Mouse (Mus musculus) cerebellum, adult 2 months (tissue): ENCODE results near the gene Sim1. TPM values are rescaled to one million over a fixed set of nuclear protein-coding genes. Genes with fewer than 3 reads are reported as not detected.
A peak's percentile ranks its signal among the peaks of the same experiment; 100 is the strongest.

Experiments used
- DNase-seq, 2 experiments: peaks; one replicate each; pipeline ENCODE4 v3.0.0; 2021
- H3K27ac ChIP-seq: fragments of 200-500 bp; 2 replicates; pipeline ENCODE4 v1.5.1; 2012; ENCODE audit warnings: low read length, control low read depth, inconsistent platforms; ENCODE audit not compliant: insufficient read depth
- H3K27me3 ChIP-seq: fragments of 200-500 bp; 2 replicates; pipeline ENCODE4 v1.6.1; 2012; ENCODE audit warnings: inconsistent platforms, mild to moderate bottlenecking, low read length, moderate library complexity; ENCODE audit not compliant: control insufficient read depth, insufficient read depth
- H3K4me1 ChIP-seq: fragments of 200-500 bp; 2 replicates; pipeline ENCODE4 v1.6.1; 2011; ENCODE audit warnings: low read length; ENCODE audit not compliant: control insufficient read depth, insufficient read depth
- H3K4me3 ChIP-seq: fragments of 200-500 bp; replicated peaks from 2 replicates; pipeline ENCODE3; 2011; ENCODE audit warnings: mild to moderate bottlenecking, low read depth, low read length, control low read depth; ENCODE audit not compliant: insufficient read depth
- CTCF ChIP-seq: fragments of 200-500 bp; IDR thresholded peaks from 2 replicates; pipeline ENCODE4 v1.5.1; 2011; ENCODE audit warnings: low read depth, mild to moderate bottlenecking, control low read depth, low read length, moderate library complexity, borderline replicate concordance; ENCODE audit not compliant: insufficient read depth
- POLR2A ChIP-seq: fragments of 200-500 bp; IDR thresholded peaks from 2 replicates; pipeline ENCODE4 v1.6.1; 2011; ENCODE audit warnings: low read length, control low read depth, borderline replicate concordance; ENCODE audit not compliant: insufficient read depth
- WGBS: fragments of 180-500 bp; shearing (Covaris S2); methylation state at CpG from one replicate; pipeline ENCODE4 v1.1.7; 2018; 5-methylcytosine and 5-hydroxymethylcytosine counted together
- polyA plus RNA-seq: library from polyadenylated mRNA; depleted of rRNA; stranded (reverse); fragments of >200 nt; gene quantifications from 2 replicates; pipeline ENCODE4 v1.2.3, GENCODE M21; 2012

Gene Sim1
- polyA plus RNA-seq, 1 experiment, result not detected

DNA sequence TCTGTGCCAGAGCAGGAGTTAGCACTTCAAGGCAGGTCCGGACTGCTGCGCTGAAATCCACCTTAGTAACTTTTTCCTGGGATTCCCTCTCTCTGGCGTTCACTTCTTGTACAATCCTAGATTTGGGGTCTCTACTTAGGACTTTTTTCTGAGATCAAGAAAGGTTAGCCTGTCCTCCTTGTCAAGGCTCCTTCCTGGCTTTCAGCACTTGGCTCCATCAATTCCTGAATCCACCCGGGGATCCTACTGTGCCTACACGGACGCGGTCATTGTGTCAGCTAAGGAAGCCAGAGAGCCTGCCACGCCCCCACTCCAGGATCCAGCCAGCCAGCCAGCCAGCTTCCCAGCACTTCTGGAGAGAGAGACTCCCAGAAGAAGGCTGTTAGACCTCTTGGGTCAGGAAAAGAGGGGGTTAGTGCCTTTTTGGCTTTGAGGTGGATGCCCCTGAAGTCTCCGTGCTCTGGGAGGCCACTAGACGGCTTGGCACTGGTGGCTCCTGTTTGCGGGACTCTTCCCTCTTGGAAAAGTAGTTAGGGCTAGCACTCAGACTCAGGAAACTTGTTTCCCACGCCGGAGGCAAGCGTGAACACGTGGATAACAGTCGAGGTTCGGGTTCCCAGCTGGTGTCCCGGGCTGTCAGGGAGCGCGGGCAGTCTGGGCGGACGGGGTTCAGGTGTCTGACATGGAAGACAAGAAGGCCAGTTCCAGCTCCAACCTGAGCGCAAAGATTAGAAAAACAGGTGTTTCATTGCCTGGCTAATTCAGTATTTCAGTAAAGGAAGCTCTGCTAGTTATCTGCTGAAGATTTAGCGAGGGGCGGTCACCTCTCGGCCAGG, 2.5 kb upstream of the Sim1 start:
- H3K27ac ChIP-seq, result no peak overlapping the region
- DNase-seq, result peak in 1 of 2 experiments; percentile 10
- TF ChIP-seq CTCF (no peak), POLR2A (no peak)
- no peak overlapping the region for H3K4me3 ChIP-seq
- H3K4me1 ChIP-seq, result no peaks in the 10 kb centered on the region; the same call in 1 of the 2 replicates
- peaks cover 11% of the 10 kb centered on the region; the same call in 1 of the 2 replicates for H3K27me3 ChIP-seq
- 3% methylated on average over 26 of the region's 26 CpGs for WGBS

DNA sequence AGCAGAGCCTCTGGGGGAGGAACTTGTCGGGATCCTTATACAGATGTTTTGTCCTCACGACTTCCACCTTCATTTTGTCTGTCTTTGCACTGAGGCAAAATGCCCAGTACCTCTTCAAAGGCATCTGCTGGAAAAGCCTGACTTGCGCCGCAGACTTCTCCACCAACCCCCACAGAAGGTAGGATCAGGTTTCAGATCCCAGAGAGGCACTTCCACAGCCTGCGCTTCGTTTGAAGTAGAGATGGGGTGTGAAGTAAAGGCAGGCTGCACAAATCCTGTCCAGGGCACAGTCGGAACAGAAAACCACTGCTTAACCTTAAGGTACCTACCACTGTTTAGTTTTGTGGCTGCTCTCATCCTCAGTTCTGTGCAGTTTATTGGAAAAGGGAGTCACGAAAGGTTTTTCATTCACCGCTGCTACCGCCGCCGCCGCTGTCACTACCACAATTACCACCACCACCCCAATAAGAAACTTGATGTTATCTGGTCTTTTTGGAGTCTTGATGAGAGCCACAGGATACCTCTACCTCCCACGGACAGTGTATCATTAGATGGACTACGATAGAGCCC, 1.7 kb upstream of the Sim1 start:
- peak in 1 of 2 experiments; percentile 11 for DNase-seq
- 8% methylated on average over 15 of the region's 15 CpGs for WGBS
- TF ChIP-seq POLR2A (no peak), CTCF (no peak)
- peaks cover 15% of the 10 kb centered on the region; the same call in 1 of the 2 replicates for H3K27me3 ChIP-seq
- H3K4me3 ChIP-seq, result no peak overlapping the region
- no peak overlapping the region for H3K27ac ChIP-seq
- H3K4me1 ChIP-seq, result no peaks in the 10 kb centered on the region; the same call in 1 of the 2 replicates

DNA sequence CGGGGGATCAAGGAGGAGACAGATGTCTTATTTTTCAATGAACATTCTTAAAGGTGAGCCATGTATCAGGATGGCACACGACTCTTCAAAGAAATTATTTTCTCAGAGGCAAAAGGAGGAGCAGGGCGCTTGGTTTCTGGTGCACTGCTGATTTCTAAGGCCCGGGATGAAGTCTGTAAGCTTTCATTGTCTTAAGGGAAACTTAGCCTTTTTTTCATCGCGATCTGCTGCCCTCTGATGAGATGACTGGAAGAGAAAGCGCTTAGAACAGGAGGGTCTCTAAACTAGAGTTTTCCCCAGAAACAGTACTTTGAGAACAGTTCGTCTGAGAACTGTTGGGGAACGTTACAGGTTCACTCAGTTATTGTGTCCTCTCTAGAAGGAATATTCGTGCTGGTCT, 1.0 kb upstream of the Sim1 start:
- H3K4me3 ChIP-seq, result no peak overlapping the region
- no peak for DNase-seq
- TF ChIP-seq CTCF, result no peak
- no peak for TF ChIP-seq POLR2A
- peaks cover 16% of the 10 kb centered on the region; the same call in 1 of the 2 replicates for H3K27me3 ChIP-seq
- H3K4me1 ChIP-seq, result no peaks in the 10 kb centered on the region; the same call in 1 of the 2 replicates
- H3K27ac ChIP-seq, result no peak overlapping the region
- WGBS, result 8% methylated on average over 10 of the region's 10 CpGs

DNA sequence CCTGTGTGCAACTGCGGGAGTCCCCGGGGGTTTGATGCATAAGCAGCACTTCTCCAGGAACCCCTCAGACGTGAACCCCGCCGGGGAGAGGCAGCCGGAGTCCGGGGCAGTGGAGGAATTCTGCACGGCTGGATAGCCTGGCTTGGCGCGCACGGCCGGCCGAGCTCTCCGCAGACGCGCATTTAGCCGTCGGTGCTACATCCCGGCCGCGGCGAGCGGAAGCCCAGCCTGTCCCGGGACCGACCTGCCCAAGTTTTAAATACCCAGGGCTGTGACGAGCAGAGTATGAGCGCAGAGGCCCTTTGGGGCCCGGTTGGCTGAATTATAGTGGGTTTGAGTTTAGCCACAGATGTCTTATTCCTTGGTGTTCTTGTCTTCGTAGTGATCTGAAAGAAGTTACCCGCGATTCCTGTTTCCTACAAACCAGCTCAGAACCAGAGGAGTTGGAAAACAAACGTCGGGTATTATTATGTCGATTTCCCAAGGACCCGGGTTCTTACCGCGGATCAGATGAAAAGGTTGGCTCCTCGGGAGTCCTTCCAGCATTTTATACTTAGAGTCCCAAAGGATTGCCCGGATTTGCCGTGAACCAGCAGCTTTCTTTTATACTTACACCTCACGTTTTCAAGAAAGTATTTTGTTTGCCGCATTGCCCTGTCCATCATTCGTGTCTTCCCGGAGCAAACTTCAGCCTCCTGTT, 687 bp downstream of the Sim1 start:
- Histone ChIP-seq H3K27me3 (peaks cover 18% of the 10 kb centered on the region; the same call in 1 of the 2 replicates), H3K27ac (no peak overlapping the region), H3K4me1 (no peaks in the 10 kb centered on the region; the same call in 1 of the 2 replicates), H3K4me3 (no peak overlapping the region)
- TF ChIP-seq CTCF (no peak), POLR2A (no peak)
- DNase-seq, result peak in 1 of 2 experiments; percentile 21
- WGBS, result 2% methylated on average over 44 of the region's 44 CpGs

DNA sequence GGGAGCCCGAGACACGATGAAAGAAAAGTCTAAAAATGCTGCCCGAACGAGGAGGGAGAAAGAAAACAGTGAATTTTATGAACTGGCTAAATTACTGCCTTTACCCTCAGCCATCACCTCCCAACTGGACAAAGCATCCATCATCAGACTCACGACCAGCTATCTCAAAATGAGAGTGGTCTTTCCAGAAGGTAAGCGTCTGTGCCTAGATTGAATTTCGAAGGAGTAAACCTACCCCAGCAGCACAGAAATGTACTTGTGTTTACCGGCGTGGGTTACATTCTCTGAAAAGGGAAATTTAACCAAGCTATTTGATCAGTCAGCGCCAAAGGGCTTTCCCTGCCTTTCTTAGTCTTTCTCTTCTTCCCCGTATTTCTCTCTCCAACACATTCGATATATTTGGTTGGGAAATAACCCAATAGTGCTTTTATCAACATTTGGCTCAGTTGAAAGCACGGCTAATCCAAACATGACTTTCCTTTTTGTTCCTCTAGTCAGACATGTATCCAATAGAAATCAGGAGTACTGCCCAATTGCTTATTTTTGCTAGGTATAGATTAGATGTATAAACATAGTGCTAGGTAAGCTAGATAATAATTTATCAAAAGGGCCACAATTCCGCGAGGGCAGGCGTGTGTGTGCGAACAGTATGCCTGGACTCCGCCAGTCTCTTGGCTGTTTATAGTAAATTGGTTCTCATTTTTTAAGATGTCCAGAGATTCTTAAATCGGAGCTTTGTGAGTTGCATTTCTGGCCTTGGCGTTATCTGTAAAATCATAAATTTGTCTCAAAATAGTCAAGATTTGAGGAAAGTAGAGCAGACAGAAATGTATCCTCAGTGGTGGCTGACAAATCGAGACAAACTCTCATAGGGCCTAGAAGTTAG, 1.6 kb downstream of the Sim1 start:
- WGBS, result 9% methylated on average over 21 of the region's 21 CpGs

DNA sequence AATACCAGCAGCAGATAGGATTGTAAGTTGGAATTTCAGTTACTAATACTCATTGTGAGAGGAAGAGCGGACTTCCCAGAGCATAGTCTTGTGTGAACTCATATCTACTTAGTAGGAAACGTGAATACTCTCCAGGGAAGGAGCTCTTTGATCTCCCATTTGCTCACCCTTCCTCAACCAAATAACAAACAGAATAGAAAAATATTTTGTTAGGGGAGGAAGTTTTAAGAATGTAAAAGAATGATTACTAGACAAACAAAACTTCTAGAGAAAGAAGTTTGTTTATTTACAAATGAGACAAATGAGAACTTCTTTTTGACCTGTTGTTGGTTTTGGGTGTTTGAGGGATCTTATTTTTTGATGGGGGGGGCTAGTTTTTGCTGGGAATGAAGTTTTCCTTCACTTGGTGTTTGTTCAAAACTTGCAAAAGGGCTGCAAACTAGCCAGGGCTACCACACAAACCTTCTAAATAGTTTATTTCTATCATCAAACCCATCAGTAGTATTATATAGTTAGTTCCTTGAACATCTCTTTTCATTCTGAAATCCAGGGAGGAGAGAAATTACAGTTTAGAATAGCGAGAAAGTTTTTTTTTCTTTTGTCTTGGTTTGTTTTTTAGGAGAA, 2.3 kb downstream of the Sim1 start:
- H3K27ac ChIP-seq, result no peak overlapping the region
- 11% methylated on average over 3 of the region's 3 CpGs for WGBS
- no peak for DNase-seq
- H3K4me3 ChIP-seq, result no peak overlapping the region
- H3K4me1 ChIP-seq, result no peaks in the 10 kb centered on the region; the same call in 1 of the 2 replicates
- TF ChIP-seq POLR2A, result no peak
- TF ChIP-seq CTCF, result no peak
- peaks cover 29% of the 10 kb centered on the region; the same call in 1 of the 2 replicates for H3K27me3 ChIP-seq

More for the DNA sequence above, 1.6 kb downstream of the Sim1 start:
- Histone ChIP-seq H3K27me3 (peaks cover 25% of the 10 kb centered on the region; the same call in 1 of the 2 replicates), H3K4me3 (no peak overlapping the region), H3K27ac (no peak overlapping the region), H3K4me1 (no peaks in the 10 kb centered on the region; the same call in 1 of the 2 replicates)
- no peak for TF ChIP-seq POLR2A
- no peak for TF ChIP-seq CTCF
- DNase-seq, result peak in 1 of 2 experiments; percentile 9
